Mouse (Mus musculus) liver, adult 2 months (tissue): ENCODE results near the gene Rasal1. TPM values are rescaled to one million over a fixed set of nuclear protein-coding genes. Genes with fewer than 3 reads are reported as not detected.

ENCODE experiments used
- DNase-seq: peaks from one replicate; pipeline ENCODE4 v3.0.0-alpha.2; 2011; ENCODE audit warnings: low read depth, low spot score; ENCODE audit errors: extremely low read depth
- H3K27ac ChIP-seq: fragments of 200-500 bp; replicated peaks from 2 replicates; pipeline ENCODE4 v1.5.1; 2012; ENCODE audit warnings: low read depth, mild to moderate bottlenecking, control low read depth, inconsistent platforms, low read length; ENCODE audit not compliant: insufficient read depth
- H3K27me3 ChIP-seq: fragments of 200-500 bp; 2 replicates; pipeline ENCODE4 v1.6.1; 2012; ENCODE audit warnings: mild to moderate bottlenecking, moderate library complexity, low read length, inconsistent platforms; ENCODE audit not compliant: control insufficient read depth, insufficient read depth
- H3K36me3 ChIP-seq: fragments of 200-500 bp; 2 replicates; pipeline ENCODE4 v1.6.1; 2012; ENCODE audit warnings: low read length, inconsistent platforms; ENCODE audit not compliant: control insufficient read depth, insufficient read depth
- H3K4me1 ChIP-seq: fragments of 200-500 bp; 2 replicates; pipeline ENCODE4 v1.6.1; 2011; ENCODE audit warnings: low read length; ENCODE audit not compliant: control insufficient read depth, insufficient read depth
- H3K4me3 ChIP-seq: fragments of 200-500 bp; 2 replicates; pipeline ENCODE4 v1.5.1; 2011; ENCODE audit warnings: low read depth, mild to moderate bottlenecking, control low read depth, low read length, moderate library complexity; ENCODE audit not compliant: insufficient read depth
- H3K79me2 ChIP-seq: fragments of 200-500 bp; 2 replicates; pipeline ENCODE4 v1.6.1; 2012; ENCODE audit warnings: inconsistent platforms, mild to moderate bottlenecking, low read length, moderate library complexity; ENCODE audit not compliant: control insufficient read depth, insufficient read depth
- H3K9ac ChIP-seq: fragments of 200-500 bp; 2 replicates; pipeline ENCODE4 v1.6.1; 2012; ENCODE audit warnings: low read depth, mild to moderate bottlenecking, control low read depth, inconsistent platforms, low read length
- CTCF ChIP-seq: fragments of 200-500 bp; IDR thresholded peaks from 2 replicates; pipeline ENCODE4 v1.5.1; 2011; ENCODE audit warnings: low read depth, low read length, control low read depth
- POLR2A ChIP-seq: fragments of 200-500 bp; IDR thresholded peaks from 2 replicates; pipeline ENCODE4 v1.6.1; 2011; ENCODE audit warnings: low read length, control low read depth; ENCODE audit not compliant: insufficient read depth; ENCODE audit errors: extremely low read depth
- WGBS: fragments of 180-500 bp; shearing (Covaris S2); methylation state at CpG from one replicate; pipeline ENCODE4 v1.1.7; 2018; 5-methylcytosine and 5-hydroxymethylcytosine counted together
- polyA plus RNA-seq: library from polyadenylated mRNA; depleted of rRNA; stranded (reverse); fragments of >200 nt; gene quantifications from 2 replicates; pipeline ENCODE4 v1.2.3, GENCODE M21; 2012
- total RNA-seq: library from RNA; depleted of rRNA; stranded (reverse); fragments of >200 nt; gene quantifications from 2 replicates; pipeline ENCODE4 v1.2.3, GENCODE M21; 2014

The Rasal1 gene
- total and polyA plus RNA-seq, 2 experiments = 0.09 to 0.95 TPM

DNA sequence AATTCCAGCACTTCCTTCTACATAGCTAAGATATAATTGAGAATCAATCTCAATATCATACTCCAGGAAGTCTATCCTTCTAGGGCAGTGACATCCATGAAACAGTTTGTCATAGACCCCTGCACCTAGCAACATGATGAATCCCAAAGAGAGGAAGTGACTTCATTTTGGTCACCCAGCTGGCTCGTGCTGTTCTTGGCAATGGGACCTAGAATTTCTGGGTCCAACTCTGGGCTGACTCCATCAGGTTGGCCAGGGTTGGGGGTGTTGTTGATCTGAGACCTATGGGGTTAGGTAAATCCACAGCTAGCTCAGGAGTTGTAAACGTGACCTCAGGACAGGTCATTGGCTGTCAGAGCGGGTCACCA lies 38.9 kb downstream of the Rasal1 start:
- peaks cover 3% of the 10 kb centered on the region; the same call in 1 of the 2 replicates for H3K27me3 ChIP-seq
- TF ChIP-seq CTCF = no peak
- TF ChIP-seq POLR2A = no peak
- 39% methylated on average over 3 of the region's 3 CpGs for WGBS

DNA sequence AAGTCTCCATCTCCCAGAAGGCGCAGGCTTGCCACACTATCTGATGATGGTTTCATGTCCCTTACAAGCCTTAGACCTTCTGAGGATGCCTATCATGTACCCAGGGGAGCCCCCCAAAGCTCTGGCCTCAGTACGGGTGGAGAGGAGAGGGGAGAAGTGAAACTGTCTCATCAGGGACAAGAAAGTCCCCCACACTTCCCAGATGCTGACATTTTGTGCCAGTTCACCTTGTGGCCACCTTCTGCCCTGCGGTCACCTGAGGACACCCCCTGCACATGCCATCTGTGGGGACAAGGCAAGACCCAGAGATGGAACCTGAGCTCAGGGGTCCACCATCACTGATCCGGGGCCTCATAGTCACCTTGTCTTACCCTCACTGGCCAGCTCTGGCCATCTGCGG lies 39.3 kb downstream of the Rasal1 start:
- TF ChIP-seq POLR2A (no peak), CTCF (no peak)
- no peak overlapping the region for H3K27ac ChIP-seq
- 80% methylated on average over 5 of the region's 5 CpGs for WGBS
- no peaks in the 10 kb centered on the region for H3K36me3 ChIP-seq
- H3K4me1 ChIP-seq = no peaks in the 10 kb centered on the region
- peaks cover 2% of the 10 kb centered on the region; the same call in 1 of the 2 replicates for H3K27me3 ChIP-seq
- no peak overlapping the region for H3K9ac ChIP-seq
- no peaks in the 10 kb centered on the region for H3K79me2 ChIP-seq
- H3K4me3 ChIP-seq = no peak overlapping the region
- DNase-seq = no peak

More for the DNA sequence above, 38.9 kb downstream of the Rasal1 start:
- Histone ChIP-seq H3K4me3 (no peak overlapping the region), H3K27ac (no peak overlapping the region), H3K79me2 (no peaks in the 10 kb centered on the region), H3K4me1 (no peaks in the 10 kb centered on the region), H3K9ac (no peak overlapping the region), H3K36me3 (no peaks in the 10 kb centered on the region)
- DNase-seq = no peak

DNA sequence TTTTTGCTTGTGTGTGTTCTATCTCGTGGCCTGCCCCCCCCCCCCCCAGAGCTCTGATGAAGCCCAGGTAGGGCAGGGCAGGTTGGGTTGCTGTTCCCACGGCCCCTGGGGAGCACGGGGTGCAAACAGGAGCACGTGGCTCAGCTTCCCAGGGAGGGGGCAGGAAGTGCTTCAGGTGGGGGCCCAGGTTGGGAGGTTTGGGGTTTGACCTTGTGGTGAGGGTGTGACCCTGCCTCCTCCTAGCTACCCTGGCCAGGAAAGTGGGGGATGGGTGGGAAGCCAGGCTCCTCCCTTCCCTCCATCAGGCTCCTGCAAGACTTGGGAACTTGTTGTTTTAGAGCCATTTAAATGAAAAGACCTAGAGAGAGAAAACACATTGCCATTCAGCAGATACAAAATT lies 39.8 kb downstream of the Rasal1 start:
- Histone ChIP-seq H3K79me2 (no peaks in the 10 kb centered on the region), H3K36me3 (no peaks in the 10 kb centered on the region), H3K27me3 (no peaks in the 10 kb centered on the region), H3K27ac (no peak overlapping the region), H3K4me3 (no peak overlapping the region), H3K4me1 (no peaks in the 10 kb centered on the region), H3K9ac (no peak overlapping the region)
- no peak for TF ChIP-seq CTCF
- no peak for TF ChIP-seq POLR2A
- no peak for DNase-seq
- WGBS = 27% methylated on average over 4 of the region's 4 CpGs

DNA sequence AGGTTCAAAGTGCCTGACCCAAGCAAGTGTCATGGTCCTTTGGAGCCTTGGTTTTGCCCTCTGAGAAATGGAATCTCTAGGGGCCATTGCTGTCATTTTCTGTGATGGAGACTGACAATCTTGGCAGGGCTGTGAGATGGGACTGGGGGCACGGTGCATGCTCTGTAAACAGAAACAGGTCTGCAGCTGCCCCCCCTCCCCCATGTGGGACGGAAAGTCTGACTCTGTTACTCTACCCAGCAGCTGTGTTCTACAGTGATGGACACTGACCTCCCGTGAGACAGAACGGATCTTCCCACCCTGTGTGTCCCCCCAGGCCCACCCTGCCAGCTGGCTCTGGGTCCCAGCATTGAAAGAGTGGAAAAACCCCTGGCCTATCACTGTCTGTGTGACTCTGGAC lies 41.8 kb downstream of the Rasal1 start:
- TF ChIP-seq CTCF (no peak), POLR2A (no peak)
- Histone ChIP-seq H3K27ac (no peak overlapping the region), H3K9ac (no peak overlapping the region), H3K36me3 (no peaks in the 10 kb centered on the region), H3K4me3 (no peak overlapping the region), H3K4me1 (no peaks in the 10 kb centered on the region), H3K79me2 (no peaks in the 10 kb centered on the region), H3K27me3 (peaks cover 8% of the 10 kb centered on the region)
- no peak for DNase-seq
- 62% methylated on average over 4 of the region's 4 CpGs for WGBS

DNA sequence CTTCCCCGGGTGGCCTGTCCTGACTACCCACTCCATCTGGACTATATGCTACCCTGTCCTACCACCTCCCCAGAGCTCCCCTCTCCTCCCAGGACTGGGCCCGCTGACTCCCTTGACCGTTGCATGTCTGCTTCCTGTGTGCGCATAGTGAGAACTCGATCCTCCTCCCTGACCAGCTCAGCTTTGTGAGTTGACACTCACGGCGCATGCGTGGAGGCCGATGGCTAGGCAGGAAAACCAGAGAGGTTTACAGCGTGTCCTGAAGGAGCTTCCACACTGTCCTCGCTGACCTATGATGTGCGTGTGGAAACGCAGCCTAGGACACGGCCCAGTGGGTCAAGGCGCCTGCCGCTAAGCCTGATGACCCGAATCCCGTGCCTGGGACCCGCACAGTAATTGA lies 43.4 kb downstream of the Rasal1 start:
- TF ChIP-seq CTCF = no peak
- TF ChIP-seq POLR2A = no peak
- Histone ChIP-seq H3K27me3 (peaks cover 8% of the 10 kb centered on the region), H3K36me3 (no peaks in the 10 kb centered on the region), H3K4me3 (no peak overlapping the region), H3K4me1 (no peaks in the 10 kb centered on the region), H3K9ac (no peak overlapping the region), H3K27ac (no peak overlapping the region), H3K79me2 (no peaks in the 10 kb centered on the region)
- WGBS = 68% methylated on average over 19 of the region's 19 CpGs
- no peak for DNase-seq

DNA sequence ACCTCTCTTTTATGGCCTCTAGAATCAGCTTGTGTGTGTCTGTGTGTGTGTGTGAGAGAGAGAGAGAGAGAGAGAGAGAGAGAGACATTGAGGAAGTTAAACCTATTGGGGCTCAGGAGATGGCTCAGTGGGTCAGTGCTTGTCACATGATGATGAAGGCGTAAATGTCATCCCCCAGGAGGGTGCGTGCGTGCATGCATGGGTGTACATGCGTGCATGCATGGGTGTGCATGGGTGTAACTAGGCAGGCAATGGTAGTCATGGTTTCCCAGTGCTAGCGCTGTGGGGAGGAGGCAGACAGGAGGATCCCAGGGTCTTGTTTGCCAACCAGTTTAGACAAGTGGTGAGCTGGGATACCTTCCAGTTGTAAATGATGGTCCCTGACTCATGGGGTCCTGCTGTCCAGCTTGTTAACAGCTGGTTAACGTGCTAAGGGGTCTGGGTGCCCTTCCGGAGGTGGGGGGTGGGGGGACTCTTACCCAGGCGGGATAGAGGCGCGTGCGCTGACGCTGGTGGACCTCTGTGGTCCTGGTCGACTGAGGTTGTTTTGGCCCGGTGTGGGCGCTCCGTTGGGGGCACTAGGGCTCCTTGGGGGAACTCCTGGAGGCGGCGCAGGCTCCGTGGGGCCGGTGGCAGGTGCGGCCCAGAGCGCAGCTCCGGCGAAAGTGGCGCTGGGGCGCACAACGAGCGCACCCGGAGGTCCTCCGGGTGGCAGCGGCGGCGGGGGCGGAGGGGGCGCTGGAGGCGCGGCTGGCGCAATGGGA lies 45.5 kb downstream of the Rasal1 start:
- Histone ChIP-seq H3K79me2 (no peaks in the 10 kb centered on the region), H3K27ac (no peak overlapping the region), H3K36me3 (no peaks in the 10 kb centered on the region), H3K4me1 (peaks cover 1% of the 10 kb centered on the region; the same call in 1 of the 2 replicates), H3K27me3 (peaks cover 8% of the 10 kb centered on the region), H3K4me3 (no peak overlapping the region), H3K9ac (no peak overlapping the region)
- 18% methylated on average over 38 of the region's 38 CpGs for WGBS
- TF ChIP-seq POLR2A (no peak), CTCF (no peak)
- DNase-seq = no peak
